Mouse (Mus musculus) cerebellum, adult 18-20 months (tissue): ENCODE data around the gene Snw1.
"Not testable (repeated sequence)": the region's sequence is repeated elsewhere in the genome, so short reads cannot be mapped to it uniquely, and the experiment has no call there.

Experiments
- DNase-seq, 2 experiments: peaks; one replicate each; pipeline ENCODE4 v3.0.0; 2021

Gene Snw1

DNA sequence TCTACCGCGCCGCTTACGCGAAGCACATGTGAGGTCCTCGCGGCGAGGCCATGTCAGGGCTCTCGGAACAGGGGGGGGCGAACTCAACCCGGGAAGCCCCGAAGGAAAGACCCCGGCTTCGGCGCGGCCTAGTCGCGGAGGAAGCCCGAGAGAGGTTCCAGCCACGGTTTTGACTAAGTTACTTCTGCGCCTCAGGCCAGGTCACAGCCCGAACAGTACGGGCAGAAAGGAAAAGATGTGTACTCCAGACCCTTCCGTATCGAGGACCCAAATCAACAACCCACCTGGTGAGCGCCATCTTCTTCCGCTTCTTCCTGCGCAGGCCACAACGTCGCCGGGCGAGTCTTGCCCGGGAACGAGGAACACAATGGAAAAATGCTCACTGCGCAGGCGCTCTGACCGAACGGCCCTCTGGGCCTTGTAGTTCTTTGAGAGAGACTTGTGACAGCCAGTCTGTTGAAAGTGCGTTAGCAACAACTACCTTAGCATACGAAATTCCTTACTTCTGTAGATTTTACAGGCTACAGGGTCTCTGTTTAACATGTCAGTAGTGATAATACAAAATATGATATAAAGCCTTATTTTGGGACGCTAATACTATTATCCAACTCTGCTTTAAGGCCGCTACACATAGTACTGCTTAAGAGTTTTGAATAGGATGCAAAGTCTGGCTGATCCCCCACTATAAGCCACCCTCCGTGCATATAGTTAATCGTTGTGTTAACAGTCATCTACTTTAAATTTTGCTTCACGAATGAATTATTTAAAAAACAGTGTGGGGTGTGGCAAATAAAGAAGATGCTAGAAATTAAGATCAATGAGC lies at the start of gene Snw1:
Gene Snw1 (minus strand): TSS at position 311 of the 823 bp plus-strand sequence.
- DNase-seq = peak; percentile 95

GRCm38 (mm10) chr12:87519616-87520015 lies 47.5 kb upstream of the Snw1 start:
- peak in 1 of 2 experiments; percentile 1 for DNase-seq

DNA sequence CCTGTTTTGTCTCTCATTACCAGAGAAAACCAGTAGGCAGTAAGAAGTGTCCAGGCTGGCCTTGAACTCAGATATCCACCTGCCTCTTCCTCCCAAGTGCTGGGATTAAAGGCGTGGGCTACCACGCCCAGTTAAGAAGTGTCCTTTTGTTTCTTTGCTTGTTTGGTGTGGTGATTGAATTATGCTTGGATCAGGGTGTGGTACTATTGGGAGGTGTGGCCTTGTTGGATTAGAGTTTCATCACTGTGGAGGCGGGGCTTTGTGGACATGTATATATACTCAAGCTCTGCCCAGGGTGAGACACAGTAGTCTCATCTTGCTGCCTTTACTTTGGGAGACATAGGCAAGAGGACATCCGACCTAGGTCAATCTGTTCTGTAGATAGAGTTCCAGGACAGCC lies 41.9 kb upstream of the Snw1 start, which contains the start of gene Gm8300:
Gene Gm8300 (plus strand): TSS at position 301 of the 400 bp plus-strand sequence.
- DNase-seq = not testable (repeated sequence)

- DNase-seq = not testable (repeated sequence)
Measured at GRCm38 (mm10) chr12:87494421-87494820, 22.3 kb upstream of the Snw1 start, which contains the start of gene Gm5788. Gene Gm5788, plus strand, starts transcription at chr12:87494721.

- DNase-seq = not testable (repeated sequence)
Measured at GRCm38 (mm10) chr12:87488683-87489082, 16.6 kb upstream of the Snw1 start.

- not testable (repeated sequence) for DNase-seq
Measured at GRCm38 (mm10) chr12:87482482-87482881, 10.4 kb upstream of the Snw1 start.

DNA sequence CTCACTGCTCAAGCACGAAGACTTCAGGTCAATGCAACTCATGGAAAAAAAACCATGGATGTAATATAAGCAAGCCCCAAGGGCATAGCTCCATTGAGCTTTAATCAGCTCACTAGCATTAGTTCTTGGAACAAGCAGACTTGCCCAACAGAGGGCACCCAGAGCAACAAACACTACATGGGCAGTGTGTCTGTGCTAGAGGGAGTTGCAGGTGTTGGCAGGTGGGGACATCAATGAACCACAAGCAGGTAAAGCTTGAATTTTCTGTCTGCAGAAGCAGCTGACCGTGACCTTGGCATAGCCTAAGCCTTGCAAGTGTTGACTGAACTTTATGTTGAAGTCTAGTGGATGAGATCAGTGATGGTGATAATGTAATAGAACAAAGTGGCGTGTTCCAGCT lies 2.7 kb upstream of the Snw1 start:
- no peak for DNase-seq

DNA sequence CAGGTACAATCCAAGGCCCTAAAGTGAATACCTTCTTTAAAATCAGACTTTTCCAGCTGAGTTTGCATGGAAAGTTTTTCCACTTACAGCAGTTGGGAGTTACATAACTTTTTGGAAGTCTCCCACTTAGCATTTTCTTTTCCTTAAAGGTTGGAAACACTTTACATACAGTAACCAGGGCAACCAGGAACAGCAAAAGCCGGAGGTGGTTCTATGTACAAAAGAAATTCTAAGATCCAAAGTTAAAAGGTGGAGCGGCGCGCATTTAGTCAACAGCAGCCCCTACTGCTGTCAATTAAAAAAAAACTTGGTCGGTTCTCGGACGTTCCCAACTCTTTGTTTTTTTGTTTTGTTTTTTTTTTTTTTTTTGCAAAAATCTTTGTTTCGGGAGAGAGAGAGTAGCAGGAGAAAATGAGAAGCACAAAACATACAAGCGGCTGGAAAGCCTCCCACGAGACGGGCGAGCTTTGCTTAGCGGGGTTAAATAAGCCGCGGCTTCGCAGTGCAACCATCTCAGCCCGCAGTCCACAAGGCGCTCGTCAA lies 582 bp downstream of the Snw1 start:
- no peak for DNase-seq

DNA sequence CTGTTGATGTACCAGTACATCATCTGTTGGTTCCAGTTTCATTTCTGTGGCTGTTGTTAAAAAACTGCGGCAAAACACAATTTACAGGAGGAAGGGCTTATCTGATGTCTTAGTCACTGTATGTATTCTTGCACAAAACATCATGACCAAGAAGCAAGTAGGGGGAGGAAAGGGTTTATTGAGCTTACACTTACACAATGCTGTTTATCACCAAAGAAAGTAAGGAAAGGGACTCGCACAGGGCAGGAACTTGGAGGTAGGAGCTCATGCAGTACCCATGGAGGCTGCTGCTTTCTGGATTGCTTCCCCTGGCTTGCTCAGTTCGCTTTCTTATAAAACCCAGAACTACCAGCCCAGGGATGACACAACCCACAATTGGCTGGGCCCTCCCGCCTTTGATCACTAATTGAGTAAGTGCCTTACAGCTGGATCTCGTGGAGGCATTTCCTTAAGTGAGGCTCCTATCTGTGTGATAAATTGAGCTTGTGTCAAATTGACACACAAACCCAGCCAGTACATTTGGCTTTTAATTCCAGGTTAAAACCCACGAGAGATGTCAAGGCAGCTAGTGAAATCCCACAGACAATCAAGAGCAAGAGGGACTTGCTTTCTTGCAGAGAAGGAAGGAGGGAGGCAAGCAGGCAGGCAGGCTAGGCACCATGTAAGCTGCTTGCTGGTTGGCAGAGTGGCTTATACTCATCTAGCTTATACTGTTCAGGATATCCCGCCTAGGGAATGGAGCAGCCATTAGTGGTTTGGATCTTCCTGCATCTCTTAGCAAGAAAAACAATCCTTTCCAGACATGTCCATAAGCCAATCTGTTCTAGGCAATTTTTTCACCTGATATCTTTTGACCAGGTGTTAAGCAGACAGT lies 1.6 kb downstream of the Snw1 start:
- DNase-seq = no peak

- no peak for DNase-seq
Measured at GRCm38 (mm10) chr12:87464678-87465297, 7.3 kb downstream of the Snw1 start.

DNA sequence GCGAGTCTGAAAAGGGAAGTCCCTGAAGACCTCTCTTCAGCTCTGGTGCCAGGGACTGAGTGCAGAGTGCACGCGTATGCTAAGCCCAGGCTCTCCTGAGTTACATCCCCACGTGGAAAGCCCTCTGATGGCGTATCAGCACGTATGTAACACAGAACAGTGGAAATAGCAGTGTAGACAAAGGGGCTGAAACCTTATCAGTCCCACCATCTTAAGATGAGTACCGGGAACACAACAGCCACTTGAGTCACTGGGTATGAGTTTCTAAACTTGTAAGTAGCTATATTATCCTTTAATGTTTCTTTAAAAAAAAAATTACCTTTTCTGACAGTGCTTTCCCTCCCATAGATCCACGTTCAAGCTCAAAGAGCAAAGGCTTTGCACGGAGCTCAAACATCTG lies 22.6 kb downstream of the Snw1 start:
- DNase-seq = no peak

DNA sequence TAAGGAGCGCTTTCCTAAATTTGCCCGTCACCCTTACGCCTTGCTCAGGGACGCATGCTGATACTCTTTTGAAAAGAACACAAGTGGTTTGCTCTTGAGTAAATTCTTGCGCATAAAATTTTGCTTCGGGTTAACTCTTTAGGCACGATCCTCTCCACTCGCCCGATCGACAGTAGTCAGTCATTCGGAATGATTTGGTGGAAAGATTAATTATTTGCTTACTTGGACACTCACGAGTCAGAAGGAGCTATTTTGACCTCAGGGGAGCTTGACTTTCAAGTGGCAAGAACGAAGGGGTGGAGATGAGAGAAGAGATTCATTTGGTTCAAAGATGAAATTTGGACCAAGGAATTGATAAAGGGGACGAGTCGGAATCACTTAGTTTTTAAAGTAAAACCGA lies 27.9 kb downstream of the Snw1 start:
- peak in 1 of 2 experiments; percentile 16 for DNase-seq

GRCm38 (mm10) chr12:87443700-87444122 lies 28.4 kb downstream of the Snw1 start, which contains the start of the genes Slirp and Alkbh1:
Gene Slirp, plus strand, starts transcription at chr12:87443896.
Gene Alkbh1, minus strand, starts transcription at chr12:87444017.
- DNase-seq = peak; percentile 91 to 92

DNA sequence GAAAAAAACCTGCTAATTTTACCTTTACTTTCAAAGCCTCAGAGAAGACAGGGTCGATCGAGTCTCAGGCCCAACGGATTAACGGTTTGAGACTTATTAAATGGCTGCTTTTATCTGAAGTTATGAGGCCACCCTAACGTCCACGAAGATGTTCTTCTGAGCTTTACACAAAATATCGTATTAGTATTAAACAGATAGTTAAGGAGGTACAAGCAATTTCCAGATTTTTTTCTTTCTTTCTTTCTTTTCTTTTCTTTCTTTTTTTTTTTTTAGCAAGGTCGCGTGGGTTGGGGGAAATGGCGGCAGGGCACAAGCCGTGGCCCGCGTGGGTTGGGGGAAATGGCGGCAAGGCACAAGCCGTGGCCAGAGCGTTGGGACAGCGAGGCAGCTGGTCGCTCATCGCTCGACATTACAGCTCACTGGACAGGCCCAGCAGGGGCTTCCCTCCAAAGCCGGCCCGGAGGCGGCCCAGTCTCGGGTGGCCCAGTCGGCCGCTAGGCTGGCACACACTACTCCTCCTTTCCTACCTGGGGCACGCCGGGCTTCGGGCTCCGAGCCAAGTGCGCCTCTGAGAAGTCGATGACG lies 28.9 kb downstream of the Snw1 start:
- DNase-seq = no peak

DNA sequence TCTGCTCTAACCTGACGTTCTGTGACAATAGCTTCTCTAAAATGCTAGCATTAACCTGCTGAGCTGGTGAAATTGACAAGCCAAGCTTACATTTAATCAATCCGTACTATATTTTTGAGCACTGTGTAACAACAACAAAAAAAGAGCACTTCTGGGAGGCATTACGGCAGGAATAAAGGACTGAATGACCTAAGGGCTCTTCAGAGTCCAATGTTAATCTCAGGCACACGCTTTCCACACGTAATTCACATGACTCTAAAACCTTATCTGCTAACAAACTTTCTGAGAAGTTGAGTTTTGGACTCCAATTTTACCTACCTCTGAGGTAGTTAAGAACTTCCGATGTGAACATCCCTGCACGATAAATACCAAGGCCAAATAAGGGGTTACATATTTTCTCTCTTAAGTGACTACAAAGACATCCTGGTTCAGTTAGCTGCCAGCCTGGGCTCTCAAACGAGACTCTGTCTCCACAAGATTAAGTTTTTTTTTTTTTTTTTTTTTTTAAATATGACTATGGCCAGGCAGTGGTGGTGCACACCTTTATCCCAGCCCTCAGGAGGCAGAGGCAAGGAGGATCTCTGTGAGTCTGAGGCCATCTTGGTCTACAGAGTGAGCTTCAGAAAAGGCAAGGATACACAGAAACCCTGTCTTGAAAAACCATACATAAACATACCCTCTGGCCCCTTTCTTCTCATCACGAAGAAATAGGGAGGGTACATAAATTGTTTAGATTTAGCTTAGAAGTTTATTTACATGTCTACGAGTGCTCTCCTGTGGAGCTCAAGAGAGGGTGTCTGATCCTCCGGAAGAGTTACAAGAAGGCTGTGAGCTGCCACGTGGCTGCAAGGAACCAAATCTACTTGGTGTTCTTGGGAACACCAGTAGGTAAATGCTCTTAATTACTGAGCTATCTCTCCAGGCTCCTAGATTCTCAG lies 29.6 kb downstream of the Snw1 start:
- no peak for DNase-seq

DNA sequence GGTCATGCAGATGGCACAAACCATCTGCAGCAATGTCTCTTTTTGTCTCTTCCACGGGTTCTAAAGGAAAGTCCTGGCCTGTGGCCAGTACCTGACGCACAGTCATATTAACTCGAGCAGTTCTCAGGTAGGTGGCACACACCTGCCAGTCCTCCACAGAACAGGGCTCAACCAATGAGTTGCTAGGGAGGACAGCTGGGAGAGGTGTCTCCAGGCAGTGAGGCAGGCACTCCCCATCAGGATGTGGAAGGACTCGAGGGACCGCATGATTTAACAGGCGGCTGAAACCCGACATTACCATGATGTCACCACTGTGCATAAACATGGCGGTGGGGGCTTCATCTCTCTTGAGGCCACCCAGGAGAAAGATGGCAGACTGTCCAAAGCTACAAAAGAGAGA lies 43.2 kb downstream of the Snw1 start:
- DNase-seq = no peak

GRCm38 (mm10) chr12:87428295-87428694 lies 43.8 kb downstream of the Snw1 start:
- DNase-seq = no peak

DNA sequence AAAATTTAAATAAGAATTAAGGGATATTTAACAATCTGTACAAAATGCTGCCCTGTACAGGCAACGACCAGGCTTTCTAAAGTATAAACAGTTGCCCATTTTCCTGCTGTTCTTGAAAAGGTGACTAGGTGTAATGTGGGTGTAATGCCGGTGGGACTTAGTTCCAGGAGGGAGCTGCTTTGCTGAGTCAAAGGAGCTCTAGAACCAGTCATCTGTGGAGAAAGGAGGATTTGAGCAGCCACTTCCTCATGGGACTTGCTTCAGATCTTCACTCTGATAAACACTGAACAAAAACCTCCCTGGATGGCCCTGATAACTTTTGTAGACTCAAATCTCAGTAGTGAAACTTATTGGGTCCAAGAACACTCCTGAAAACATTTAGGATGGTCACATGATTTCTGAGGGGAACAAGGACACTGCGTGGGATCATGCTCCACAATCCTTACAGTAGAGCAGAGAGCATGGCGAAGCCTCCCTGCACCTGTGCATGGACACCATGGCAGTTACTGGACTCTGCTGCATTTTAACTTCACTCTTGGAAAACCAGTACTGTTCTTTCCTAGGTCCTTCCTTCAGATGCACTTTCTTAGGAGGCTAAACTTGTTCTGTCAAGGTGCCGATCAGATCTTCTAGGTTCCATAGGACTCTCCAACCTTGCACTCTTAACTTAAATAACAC lies 45.6 kb downstream of the Snw1 start:
- DNase-seq = no peak

DNA sequence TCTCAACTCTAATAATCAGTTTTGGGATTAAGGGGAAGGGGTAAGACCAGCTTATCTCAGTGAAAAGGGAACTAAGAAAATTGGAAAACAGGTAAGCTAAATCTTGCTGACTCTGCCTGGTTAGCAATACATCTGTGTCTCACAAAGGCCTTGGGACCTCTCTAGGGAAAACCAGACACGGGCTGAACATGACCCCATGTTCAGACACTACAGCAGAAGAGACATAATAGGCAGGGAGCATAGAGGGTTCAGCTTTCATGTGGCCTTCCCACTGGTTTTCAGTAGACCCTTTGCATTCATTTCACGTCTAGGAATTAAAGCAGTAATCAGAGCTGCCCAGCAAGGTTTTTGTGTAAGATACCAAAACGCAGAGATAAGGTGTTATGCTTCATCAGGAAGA lies 47.6 kb downstream of the Snw1 start:
- no peak for DNase-seq

DNA sequence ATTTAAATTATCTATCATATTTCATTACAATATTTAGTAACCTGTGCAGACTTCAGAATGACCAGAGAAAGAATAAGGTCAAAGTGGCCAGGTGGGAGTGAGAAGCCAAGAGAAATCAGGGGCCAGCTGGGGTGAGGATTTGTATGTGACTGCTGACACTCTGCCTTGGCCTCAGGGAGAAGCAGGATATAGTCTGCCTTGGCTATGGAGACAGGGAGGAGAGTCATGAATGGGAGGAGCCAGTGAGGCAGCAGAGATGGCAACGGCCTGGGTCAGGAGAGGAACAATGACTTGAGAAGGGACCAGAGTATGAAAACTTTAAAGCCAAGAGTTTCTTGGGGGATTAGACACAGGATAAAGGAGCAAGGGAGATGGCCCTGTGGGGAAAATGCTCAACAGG lies 48.4 kb downstream of the Snw1 start:
- DNase-seq = no peak
